Mouse (Mus musculus) heart, postnatal 0 days (tissue): ENCODE results near the gene 1700020N01Rik.

Source experiments
- CTCF ChIP-seq: IDR thresholded peaks from 2 replicates; pipeline ENCODE4 v1.5.1; 2016; ENCODE audit warnings: antibody characterized with exemption, control low read depth, low read depth
- EP300 ChIP-seq: IDR thresholded peaks from 2 replicates; pipeline ENCODE4 v1.6.1; 2016; ENCODE audit warnings: antibody characterized with exemption, low read depth

- TF ChIP-seq CTCF (no peak), EP300 (no peak)
Measured at GRCm38 (mm10) chr10:21543576-21544278, 49.2 kb upstream of the 1700020N01Rik start.
